Mouse (Mus musculus) embryo, embryonic 11.5 days (tissue): ENCODE data around the gene Yjefn3.
A peak's percentile ranks its signal among the peaks of the same experiment; 100 is the strongest.

ENCODE experiments used
- DNase-seq: peaks from one replicate; pipeline ENCODE4 v3.0.0-alpha.2; 2012; ENCODE audit warnings: low read depth, low spot score

Yjefn3 gene

DNA sequence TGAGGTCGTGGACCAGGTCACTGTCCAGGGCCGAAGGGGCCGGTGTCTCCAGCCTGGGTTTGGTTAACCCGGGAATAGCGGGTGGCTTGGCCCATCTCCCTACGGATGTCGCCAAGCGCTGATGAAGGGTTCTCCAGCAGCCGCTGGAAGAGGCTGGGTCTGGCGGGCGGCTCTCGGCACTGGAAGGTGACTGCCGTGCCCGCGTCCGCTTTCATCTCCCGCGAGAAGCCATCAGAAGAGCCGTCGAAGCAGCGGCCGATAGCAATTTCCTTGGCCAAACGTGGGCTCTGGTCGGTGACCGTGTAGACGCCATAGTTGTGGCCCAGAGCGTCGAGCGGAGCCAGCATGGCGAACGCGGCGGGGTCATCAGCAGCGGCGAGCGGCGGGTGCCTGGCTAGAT lies 21.7 kb downstream of the Yjefn3 start:
- no peak for DNase-seq

DNA sequence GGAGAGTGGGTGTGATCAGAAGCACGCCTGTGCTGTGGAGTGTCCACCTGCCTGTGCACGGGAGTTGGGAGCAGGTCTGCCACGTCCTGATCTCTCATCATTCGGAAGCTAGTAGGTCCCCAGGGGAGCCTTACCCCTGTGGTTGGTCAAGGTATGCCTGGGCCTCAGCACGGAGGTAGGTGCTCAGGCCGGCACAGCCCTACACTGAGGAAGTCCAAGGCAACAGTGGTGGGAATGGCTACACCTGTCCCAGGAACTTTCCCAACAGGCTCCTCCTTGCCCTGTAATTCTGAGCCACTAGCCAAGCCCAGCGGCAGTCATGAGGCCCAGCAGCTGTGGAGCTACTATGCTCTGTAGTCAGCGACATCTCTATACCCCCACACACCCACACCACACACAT lies 22.8 kb downstream of the Yjefn3 start:
- no peak for DNase-seq

DNA sequence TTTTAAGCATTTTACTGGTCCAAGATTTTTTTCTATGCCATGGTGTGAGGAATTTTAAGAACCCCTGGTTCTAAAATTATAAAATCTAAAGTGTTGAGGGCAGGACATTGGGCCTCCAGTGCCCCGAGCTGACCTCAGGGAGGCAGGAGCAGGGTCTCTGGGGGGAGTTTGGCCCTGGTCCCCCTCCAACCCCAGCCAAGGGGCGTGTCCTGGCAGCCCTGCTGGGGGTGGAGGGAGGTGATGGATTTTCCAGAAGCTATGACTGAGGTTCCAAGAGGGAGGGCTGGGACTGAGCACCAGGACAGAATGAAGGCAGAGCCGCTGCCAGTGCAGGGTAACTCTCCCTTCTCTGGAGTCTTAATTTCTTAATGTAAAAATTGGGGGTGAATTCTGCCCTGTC lies 24.5 kb downstream of the Yjefn3 start:
- no peak for DNase-seq

DNA sequence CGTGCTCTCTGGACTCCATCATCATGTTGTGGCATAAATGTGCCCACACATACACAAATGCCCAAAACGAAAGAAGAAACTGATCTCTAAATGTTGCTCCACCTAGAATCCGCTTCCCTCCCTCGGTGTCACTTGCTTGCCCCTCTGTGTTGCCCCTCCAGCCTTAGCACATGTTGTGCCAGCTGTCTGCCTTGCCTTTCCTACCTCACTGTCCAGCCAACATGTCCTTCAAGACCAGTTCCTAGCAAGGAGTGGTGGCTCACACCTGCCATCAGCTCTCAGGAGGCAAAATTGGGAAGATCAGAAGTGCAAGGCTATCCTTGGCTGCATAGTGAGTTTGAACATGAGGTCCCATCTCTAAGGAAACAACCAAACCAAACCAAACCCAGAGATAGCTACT lies 25.1 kb downstream of the Yjefn3 start:
- no peak for DNase-seq

DNA sequence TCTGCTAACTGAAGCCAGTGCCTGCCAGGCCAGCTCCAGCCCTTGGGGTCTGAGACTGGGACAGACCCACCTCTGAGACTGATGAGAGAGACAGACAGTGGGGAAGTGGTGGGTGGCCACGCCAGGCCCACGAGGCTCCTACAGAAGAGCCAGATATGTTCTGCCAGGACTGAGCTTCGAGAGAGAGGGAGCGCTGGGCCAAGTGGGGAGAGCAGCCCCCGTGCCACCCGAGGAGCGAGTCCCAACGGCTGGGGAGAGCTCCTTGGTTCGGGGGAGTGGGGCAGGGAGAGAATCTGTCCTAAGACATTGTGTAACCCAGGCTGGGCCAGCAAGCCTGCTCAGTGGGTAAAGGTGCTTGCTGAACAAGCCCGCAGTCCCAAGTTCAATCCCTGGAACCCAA lies 25.5 kb downstream of the Yjefn3 start:
- no peak for DNase-seq

DNA sequence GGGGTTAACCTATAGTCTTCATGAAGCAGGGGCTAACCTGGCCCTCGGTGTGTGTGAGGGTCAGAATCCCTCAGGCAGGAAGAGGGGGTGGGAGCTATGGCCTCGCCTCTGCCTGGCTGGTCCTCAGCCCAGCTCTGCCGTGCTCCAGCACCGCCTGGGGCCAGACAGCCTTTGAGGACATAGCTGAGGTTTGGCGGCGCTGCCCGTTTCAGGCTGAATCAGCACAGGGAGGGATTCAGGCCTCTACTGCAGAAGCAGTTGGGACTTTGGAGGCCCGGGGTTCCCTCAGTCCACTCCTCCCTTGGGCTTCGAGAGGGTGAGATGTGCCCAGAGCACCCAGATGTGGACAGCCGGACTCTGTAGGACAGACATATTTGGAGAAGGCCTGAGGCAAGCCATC lies 26.4 kb downstream of the Yjefn3 start:
- no peak for DNase-seq

DNA sequence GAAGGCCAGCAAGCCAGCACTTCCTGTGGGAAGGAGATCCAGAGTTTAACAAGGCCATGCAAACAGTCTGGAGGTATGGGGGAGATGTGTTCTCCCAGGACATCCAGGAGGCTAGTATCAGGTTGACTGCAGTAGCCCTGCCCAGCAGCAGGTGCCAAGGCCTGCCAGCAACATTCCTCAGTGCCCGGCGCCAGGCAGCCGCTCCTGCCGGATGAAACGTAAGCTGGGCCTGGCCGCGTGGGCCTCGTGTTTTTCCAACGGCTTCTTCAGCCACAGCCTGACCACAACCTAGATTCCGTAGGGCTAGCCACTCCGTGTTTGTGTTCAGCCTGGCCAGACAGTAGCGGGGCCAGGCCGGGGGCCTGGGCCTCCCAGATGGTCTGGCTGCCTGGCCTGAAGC lies 27.9 kb downstream of the Yjefn3 start:
- no peak for DNase-seq

DNA sequence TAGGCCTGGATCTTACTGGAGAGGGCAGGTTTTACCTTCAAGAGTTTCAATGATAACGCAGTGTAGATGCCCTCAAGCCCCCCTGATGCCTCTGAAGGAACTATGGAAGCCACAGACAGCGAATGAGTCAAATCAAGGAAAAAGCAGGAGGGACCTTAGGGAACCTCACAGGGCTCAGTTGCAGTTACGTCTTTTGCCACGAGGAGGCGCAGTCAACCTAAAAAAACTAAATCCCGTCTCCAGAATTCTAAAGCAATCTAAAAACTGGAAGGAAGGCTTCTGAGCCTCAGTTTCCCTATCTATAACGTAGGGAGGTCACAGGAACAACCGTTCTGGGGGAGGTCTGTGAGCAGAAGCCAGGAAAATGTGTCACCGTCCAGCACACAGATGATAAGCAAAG lies 28.4 kb downstream of the Yjefn3 start:
- DNase-seq: peak; percentile 45

DNA sequence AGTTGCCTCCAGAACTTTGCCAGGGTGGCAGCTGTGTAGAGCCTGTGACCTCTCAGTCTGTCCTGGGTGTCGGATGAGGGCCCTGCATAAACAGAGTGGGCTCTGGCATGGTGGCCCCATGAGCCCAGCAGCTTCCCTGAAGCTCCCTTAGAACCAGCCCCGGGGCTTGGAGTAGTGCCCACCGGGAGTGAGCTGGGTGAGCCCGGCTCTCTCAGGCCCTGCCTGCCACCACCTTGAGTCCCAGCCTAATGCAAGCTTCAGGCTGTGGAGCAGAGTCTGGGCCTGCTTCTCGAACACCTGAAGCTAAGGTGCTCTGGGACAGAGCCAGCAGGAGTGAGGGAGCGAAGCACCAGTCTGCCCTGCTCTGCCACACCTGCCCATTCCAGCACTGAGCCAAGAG lies 31.6 kb downstream of the Yjefn3 start:
- no peak for DNase-seq

DNA sequence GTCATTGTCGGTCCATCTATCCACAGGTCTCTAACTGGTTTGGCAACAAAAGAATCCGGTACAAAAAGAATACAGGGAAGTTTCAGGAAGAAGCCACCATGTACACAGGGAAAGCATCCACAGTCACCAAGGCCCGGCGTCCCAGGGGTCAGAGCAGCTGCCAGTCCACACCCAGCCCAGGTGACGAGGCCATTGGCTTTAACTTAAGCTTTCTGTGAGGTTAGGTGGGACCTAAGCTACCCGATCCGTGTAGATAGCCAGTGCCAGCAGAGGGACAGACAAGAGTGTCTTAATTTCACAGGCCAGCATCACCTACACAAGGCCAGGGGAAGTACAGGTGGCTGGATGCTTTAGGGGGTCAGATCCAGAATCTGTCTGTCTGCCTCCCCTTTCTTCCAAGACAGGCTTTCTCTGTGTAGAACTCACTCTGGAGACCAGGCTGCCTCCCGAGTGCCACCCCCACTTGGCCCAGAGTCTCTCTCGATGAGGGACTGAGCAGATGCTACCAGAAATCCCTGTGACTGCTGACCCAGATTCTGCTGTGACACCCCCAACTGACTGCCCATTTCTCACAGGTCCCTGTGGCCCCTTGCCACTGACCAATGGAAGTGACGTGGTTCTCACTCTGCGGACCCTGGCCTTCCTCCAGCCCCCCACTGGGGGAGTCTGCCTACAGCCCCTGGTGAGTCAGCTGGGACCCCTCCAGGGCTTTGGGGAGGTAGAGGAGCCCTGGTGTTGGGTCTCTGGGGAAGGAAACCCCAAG lies 32.3 kb downstream of the Yjefn3 start:
- no peak for DNase-seq

DNA sequence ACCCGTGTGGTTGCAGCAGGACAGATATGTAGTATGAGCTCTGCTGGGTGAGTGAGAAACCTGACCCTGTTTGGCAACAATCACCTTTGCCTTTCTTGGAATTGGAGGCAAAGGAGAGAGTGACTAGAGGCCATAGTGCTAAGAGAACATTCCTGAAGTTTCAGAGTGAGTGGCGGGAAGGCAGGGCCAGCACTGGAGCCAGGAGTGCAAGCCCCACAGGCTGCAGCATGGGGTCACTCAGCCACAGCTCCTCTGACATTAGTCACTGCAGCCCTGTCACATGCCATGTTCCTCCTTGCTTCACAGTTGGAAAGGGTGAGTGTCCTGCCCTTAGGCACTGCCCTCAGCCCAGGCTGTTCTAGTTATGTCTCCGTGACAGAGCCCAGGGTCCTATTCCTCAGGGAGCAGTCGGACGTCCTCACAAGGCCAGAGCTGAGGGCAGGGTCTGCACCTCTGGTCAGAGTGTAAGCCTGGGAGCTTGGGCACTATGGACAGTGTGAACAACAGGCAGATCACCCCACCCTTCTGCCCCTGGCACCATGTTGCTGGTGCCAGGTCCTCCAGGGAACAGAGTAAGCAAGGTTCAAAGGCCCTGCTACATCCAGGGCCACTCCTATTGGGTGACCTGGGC lies 34.7 kb downstream of the Yjefn3 start:
- DNase-seq: no peak

DNA sequence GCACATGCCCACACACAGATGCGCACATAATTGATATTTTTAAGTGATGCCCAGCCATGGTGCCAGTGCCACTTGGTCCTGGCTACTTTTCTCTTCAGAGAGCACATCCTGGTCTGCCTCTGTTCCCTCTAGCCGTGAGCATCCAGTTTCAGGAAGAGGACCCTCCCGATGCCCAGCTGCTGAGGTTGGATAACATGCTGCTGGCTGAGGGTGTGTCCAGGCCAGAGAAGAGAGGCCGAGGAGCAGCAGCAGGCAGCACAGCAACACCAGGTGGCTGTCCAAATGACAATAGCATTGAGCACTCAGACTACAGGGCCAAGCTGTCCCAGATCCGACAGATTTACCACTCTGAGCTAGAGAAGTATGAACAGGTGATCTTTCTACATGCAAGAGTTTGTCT lies 38.3 kb downstream of the Yjefn3 start:
- DNase-seq: no peak

DNA sequence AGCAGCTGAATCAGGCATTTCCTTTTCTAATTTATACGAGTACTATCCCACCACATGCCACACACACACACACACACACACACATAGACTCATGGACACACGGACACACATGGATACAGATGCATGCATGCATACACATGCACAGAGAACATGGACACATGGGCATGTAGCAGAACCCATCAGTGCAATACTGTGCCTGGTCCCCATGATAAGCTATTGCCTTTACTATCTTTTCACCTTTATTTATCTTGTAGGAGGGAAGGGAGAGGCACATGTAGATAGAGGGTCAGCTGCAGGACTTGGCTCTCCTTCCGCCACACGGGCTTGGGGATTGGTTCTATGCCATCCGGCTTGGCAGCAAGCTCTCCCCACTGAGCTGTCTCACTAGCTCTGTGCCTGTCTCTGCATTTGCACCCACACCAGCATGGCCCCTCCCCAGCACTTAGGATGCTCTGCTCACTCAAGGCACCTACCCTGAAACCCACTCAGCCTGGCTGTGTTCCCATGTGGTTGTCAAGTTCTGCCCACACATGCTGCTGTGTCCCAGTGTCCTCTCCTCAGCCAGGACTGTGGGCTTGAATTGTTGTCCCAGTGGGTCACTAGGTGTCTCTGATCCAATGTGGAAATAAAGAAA lies 39.0 kb downstream of the Yjefn3 start:
- DNase-seq: no peak

DNA sequence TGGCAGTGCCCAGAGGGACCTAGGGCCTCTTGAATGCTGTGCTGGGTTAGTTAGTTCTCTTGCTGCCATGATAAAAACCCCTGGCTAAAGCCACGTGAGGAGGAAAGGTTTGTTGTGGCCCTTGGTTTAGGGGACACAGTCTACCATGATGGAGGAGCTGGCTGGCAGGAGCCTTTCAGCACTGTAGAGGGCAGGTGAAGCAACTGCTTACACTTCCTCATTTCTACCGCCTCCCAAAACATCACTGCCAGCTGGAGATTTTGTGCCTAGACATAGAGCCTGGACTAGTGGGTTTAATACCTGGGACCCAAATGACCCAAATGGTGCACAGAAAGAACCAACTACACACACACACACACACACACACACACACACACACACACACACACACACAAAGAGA lies 41.3 kb downstream of the Yjefn3 start:
- no peak for DNase-seq

DNA sequence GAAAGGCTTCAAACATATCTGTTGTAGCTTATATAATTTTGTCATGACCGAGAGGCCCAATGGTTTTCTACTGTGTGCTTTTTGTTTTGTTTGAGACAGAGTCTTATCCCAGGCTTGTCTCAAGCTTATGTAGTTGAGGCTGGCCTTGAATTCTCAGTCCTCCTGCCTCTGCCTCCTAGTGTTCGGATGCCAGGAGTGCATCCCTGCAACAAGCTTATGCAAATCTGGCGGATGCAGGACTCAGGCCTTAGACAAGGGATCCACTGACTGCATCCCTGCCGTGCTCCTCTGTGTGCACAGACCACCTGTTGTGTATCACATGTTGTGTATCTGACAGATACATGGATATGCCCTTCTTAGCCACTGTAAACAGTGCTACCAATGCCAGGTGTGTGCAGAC lies 41.7 kb downstream of the Yjefn3 start:
- no peak for DNase-seq

DNA sequence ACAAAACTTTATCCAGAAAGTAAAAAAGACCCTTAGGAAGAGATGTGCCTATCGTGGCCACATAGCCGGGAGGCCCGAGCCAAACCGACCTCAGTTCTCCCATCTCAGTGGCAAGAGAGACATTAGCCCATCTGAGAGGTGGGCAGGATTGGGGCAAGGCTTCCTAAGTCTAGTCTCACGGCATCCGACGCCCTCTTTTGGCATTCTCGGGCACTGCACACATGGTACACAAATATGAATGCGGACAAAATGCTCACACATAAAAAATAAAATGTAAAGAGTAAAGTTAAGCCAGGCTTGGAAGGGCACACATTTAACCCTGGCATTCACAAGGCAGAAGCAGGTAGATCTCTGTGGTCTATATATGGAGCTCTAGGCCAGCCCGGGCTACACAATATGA lies 48.6 kb downstream of the Yjefn3 start:
- no peak for DNase-seq

DNA sequence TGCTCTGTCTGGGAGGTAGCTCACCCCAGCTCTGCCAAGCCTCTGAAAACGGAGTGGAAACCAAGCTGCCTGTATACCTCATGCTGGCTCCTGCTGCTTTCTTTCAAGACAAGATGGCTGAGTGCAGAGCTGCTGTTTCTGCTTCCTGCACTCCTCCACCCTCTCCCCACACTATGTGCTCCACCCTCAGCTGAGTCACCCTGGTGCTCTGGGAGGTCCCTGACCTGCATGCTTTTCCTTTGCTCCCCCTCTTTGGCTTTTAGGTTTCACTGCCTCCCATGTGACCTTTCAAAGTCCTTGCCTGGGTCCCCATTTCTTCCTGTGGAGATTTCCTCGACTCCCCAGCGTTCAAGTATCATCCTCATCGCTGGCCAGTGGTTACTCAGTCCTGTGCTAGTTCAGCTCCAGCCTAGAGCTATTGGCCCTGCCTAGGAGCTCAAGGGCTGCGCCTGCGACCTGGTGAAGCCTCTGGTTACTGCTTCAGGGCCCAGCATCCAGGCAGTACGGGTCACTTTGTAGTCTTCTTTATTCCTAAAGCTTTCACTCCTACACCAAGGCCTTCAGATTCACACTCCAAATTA lies 51.5 kb downstream of the Yjefn3 start:
- no peak for DNase-seq

DNA sequence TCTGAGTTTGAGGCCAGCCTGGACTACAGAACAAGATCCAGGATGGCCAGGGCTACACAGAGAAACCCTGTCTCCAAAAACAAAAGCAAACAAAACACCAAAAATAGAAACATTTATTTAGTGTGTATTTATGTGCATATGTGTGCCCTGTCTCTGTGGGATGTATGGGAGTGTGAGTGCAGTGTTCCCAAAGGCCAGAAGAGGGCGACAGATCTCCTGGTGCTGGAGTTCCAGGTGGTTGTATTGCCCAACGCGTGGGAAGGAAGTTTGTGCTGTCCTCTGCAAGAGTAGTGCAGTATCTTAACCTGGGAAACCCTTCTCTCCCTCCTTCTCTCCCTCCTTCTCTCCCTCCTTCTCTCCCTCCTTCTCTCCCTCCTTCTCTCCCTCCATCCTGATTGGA lies 52.6 kb downstream of the Yjefn3 start:
- no peak for DNase-seq

DNA sequence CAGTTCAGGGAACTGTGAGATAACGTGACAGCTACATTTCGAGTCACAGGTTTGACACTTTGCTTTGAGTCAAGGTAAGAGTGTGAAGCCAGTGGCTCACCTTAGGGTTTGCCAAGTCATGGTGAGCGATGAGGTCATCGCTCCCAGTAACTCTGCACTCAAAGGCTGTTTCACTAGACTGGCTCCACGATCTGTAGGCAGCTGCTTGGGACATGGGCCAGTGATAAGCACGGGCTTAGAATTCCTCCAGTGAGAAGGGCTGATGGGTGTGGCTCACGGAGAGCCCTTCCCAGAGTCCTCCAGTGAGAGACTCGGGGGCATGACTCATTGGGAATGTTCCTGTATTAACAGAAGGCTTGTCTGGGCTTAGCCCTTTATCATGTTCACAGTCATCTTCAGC lies 53.6 kb downstream of the Yjefn3 start:
- DNase-seq: no peak

DNA sequence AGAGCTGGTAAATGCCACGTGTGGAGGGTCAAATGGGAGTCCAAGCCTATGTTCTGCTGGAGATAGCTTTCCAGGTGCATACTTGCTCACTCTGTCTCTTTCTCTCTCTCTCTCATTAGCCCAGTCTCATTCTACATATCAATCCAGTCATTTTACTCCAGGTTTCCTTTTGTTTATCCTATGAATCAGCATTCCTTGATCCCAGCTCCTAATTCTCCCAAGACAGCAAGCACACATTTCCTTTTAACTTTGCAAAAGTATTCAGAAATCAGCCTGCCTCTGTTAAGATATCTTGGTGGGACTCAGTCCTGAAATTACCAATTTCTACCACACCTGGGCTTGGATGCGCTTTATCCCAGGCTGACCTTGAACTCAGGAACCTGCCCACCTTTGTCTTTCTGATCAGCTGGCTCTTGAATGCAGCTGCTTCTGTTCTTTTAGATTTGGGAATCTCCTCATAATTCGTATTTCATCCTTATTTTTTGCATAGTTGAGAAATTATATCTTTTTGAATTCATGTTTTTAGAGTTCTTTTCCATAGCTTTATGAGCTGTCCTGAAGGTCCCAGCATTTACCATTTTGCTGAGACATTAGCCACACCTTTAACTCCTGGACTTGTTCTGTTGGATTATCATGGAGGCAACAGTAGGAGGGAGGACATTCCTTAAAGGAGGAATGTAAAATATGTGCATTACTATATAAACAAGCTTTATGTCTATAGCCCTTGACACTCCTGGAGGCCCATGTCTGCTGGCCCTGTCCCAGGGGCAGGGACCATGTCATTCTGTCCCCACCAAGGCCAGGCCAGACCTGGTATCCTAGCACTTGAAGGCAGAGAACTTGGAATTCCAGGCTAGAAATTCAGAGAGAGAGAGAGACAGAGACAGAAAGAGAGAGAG lies 55.1 kb downstream of the Yjefn3 start:
- DNase-seq: no peak
